Mouse (Mus musculus) frontal cortex, postnatal 36 days (tissue): ENCODE data around the gene Lrriq1.

Experiments used
- DNase-seq, 2 experiments: peaks; one replicate each; pipeline ENCODE4 v3.0.0; 2022; ENCODE audit warnings: low spot score in 2 of 2

Gene Lrriq1

GRCm38 (mm10) chr10:103029132-103029729, 206.9 kb downstream of the Lrriq1 start:
- DNase-seq: peak in 1 of 2 experiments; percentile 6

GRCm38 (mm10) chr10:103028253-103029131, 207.6 kb downstream of the Lrriq1 start:
- peak in 1 of 2 experiments; percentile 5 for DNase-seq

GRCm38 (mm10) chr10:103027931-103028252, 208.2 kb downstream of the Lrriq1 start:
- DNase-seq: no peak

GRCm38 (mm10) chr10:103027226-103027930, 208.7 kb downstream of the Lrriq1 start:
- DNase-seq: peak; percentile 11 to 41

GRCm38 (mm10) chr10:103026636-103027225, 209.4 kb downstream of the Lrriq1 start:
- no peak for DNase-seq

GRCm38 (mm10) chr10:103002556-103002955, 233.6 kb downstream of the Lrriq1 start:
- no peak for DNase-seq

GRCm38 (mm10) chr10:103000902-103001301, 235.2 kb downstream of the Lrriq1 start:
- DNase-seq: no peak

GRCm38 (mm10) chr10:102999584-102999983, 236.5 kb downstream of the Lrriq1 start:
- no peak for DNase-seq
